Mouse (Mus musculus) activated CD4-positive, CD25-positive, alpha-beta regulatory T cell, adult 4 months (primary cell): ENCODE data around the gene Hadha. TPM values are rescaled to one million over a fixed set of nuclear protein-coding genes. Genes with fewer than 3 reads are reported as not detected.

Experiments used
- ATAC-seq: one replicate; pipeline ENCODE4 v1.8.0; 2017
- polyA plus RNA-seq, 2 experiments: library from polyadenylated mRNA; unstranded; fragments of 100-300 nt; shearing (Covaris generic); gene quantifications; one replicate each; pipeline ENCODE4 v1.2.1; 2017

The Hadha gene
- polyA plus RNA-seq, 2 experiments from 2014 or later: 68.8 to 80.0 TPM

DNA sequence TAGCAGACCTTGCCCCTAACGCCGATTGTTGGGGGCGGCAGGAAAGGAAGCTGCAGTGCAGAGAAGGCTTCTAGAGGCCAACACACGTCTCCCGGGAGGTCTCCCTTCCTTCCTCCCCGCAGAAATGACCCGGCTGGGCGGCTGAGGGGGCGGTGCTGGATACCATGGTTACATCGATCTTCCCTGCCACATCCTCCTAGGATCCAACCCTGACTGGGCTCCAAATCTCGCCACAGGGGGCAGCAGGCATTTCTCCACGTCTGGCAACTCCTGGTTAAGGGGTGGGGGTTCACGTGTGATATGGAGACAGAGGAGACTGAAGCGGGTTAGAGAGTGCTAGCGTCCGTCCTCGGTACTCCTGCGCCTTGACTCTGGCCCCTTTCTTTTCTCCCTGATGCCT, 43.8 kb downstream of the Hadha start:
- no peak for ATAC-seq

DNA sequence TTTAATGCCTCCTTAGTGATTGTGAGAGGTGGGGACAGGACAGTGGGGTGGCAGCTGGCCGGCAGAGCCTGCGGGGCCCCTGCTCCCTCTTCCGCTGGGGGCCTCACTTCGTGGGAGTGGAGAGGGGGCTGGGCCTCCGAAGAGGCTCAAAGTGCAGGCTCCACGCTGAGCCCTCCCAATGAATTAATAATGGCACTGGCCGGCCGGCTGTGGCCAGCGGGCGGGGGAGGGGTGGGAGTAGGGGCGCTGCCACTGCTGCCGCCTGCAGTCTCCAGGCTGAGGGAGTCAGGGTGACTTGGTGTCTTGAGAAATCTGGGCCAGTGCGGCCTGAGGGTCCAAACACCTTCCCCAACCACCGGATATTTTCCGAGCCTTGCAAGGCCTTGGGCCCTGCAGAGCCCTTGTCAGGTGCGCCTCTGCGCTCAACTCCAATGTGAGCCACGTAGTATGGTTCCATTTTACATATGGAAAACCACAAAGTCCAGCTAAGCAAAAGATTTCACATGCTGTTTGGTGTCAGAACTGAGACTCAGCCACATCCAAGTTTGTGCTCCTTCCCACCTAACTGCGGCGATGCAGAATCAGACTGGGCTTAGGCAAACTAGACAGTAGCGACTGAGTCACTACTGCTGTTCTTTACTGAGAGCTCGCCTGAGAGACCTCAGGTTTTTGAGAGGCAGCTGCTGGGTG, 44.4 kb downstream of the Hadha start:
- no peak for ATAC-seq

DNA sequence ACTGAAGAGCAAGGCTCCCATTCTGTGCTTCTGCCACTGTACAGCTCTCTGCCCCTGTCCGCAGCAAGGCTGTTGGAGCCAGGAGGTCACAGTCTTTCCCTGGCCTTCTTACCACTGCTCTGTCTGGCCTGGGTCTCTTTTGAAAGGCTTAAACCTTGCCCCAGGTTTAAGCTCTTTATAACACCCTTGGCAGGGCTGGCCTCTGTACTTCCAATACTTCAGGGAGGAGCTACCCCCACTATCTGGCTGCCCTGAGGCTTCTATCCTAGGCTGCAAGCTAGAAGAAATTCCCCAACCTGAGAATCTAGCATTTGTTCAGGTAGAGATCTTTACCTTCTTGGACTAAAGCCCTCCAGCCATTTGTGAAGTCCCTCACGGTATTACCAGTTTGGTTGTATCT, 45.1 kb downstream of the Hadha start:
- no peak for ATAC-seq

DNA sequence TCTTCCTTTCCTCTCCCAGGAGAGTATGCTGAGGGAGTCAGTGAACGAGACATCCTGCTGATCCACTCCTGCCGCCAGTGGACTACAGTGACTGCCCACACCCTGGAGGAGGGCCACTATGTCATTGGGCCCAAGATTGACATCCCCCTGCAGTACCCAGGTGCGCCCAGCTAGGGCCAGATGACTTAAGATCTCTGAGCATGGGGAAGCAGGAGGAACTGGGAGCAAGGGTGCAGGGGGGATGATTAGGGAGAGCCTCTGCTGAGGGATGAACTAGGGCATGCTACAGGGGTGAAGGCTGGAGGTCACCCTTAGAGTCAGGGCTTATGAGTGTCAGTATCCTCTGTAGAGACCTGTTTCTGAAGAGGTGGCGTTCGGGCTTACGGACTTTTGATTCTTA, 46.7 kb downstream of the Hadha start:
- no peak for ATAC-seq

DNA sequence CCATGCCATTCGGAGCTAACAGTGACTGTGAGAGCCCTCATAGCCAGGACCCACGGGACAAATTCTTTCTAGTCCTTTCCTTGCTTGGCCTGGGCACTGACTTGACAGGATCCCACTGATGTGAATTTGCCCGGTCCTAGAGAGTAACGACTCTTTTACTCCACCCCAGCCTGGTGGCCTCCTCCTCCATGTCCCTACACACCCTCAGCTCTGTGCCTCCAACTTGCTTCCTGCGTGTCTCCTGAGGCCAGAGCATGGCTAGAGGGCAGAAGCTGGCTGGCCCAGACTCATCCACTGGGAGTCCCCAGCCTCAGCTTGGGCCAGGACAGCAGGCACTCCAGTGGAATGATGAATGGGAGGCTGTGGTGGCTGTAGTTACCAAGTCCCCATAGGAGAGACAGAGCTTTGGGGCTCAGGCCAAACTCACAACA, 47.3 kb downstream of the Hadha start:
- no peak for ATAC-seq

DNA sequence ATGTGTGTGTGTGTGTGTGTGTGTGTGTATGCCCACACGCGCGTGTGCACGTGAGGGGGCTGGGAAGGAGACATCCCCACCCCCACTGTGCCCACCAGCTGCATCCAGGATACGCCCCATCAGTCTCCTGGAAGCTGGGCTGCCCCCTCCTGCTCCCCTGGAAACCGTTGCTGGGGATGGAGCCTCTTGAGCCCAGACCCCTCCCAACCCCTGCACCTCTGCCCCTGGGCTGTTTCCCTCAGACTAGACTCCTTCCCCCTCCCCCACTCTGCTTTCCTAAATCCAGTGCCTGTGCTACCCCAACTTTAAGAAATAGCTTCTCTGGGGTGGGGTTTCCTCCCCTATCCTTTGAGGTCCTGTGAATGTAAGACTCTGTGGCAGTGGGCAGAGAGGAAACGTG, 47.8 kb downstream of the Hadha start:
- ATAC-seq: no peak

DNA sequence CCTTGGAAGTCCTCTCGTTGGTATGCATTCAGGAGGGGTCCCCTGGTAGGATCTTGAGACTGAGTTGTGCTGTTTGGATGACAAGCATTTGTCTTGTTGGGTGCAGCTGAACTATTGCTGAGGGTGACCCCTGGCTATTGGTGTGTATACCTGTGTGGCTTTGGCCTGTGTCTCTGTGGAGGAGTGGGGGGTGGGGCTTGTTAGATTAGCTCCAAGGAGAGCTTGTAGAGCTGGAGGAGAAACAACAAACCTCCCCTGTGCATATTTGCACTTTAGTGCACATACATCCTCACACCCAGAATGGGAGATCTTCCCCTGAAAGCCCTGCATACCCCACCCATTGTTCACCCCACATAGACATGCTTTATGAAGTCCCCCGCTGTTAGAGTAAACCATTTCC, 48.2 kb downstream of the Hadha start:
- no peak for ATAC-seq

DNA sequence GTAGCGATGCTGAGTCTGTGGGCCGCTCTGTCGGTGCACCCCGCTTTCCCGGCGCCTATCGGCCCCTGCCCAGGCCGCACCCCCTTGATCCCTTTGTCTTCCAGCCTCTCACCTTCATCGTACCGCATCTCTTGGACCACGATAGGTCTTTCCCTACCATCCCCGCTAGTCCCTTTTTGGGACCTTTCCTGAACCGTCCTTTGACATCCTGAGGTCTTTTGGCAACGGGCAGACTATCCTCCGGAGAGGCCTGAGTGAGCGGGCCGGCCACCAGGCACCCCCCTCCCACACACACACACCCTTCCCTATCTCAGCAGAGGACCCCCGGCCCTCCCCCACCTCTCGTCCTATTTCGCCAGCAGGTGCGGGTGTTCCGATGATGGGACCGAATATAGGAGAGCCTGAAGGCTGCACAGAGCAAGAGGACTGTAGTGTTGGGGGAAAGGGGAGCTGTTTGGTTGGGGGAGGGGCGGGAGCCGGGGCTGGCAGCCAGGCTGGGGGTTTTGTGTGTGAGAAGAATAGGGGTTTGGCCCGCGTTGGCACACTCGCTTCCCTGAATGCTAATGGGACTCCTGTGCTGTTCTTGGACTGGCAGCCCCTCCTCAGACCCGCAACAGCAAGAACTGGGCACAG, 49.2 kb downstream of the Hadha start, which contains the start of gene 3110082J24Rik:
3110082J24Rik (minus strand) TSS at position 419 of the 633 bp plus-strand sequence.
- no peak for ATAC-seq

DNA sequence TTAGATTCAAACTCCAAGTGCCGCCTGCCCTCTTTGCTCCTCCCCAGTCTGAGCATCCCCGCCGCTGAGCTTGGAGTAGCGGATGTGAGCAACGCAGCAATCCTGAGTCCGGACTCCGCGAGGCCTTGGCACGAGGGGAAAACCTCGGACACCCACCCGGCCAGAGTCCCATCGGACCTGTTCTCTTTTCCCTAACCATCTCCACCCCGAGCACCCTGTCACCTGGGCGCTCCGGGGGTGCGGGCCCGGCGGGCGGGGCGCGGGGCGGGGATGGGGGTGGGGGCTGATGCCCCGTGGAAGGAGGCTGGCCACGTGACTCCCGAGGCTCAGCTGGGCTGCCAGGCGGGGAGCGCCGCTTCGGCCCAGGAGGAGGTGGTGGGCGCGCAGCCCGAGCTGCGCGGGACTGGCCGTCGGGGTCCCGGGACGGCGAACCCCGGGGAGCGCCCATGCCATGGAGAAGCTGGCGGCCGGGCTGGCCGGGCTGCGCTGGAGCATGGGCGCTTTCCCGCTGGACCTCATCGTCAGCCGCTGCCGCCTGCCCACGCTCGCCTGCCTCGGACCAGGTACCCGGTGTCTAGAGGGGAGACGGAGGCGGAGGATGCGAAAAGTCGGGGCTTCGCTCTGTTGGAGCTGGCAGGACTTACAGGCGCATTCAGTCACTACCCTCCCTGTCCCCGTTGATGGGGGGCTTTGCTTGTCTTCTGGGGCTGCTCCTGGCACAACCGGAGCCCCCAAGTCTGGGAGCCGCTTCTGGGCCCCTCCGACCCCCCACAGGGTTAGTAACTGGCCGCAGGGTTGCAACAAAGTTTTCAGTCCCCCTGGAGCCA, 49.9 kb downstream of the Hadha start, which contains the start of gene Garem2:
Garem2 (plus strand) TSS at position 321 of the 827 bp plus-strand sequence.
- no peak for ATAC-seq

DNA sequence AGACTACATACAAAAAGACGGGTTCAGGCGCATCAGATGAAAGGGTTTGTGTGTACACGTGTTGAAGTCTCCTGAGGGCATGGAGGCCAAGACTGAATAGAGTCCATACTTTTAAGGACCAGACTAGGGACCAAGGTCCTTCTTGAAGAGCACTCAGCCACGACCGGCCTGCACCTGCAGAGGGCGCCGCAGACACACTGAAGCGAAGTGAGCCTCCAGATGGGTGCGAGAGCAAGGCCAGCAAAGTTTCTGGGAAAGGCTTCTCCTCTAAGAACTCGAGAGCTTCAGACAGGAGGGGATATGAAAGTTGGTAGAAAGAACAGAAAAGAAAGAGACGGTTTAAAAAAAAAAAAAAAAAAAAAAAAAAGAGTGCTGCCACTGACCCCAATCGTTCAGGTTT, 50.6 kb downstream of the Hadha start:
- no peak for ATAC-seq

DNA sequence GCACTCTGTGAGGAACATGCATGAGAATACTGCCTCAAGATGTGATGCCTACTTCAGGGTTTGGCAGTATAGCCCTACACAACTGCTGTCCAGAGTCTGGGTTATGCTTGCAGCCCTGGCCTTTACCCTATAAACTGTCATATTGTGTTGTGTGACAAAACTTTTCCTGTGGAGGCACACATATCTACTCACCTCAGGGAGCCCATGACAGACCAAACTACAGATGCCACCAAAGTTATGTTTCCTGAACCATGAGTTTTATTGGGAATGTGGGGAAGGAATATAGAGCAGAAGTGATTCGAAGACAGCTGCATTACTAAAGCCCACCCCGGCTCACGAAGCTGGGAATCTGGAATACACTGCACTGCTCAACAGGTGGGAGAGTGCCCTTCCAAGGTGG, 51.6 kb downstream of the Hadha start:
- no peak for ATAC-seq

DNA sequence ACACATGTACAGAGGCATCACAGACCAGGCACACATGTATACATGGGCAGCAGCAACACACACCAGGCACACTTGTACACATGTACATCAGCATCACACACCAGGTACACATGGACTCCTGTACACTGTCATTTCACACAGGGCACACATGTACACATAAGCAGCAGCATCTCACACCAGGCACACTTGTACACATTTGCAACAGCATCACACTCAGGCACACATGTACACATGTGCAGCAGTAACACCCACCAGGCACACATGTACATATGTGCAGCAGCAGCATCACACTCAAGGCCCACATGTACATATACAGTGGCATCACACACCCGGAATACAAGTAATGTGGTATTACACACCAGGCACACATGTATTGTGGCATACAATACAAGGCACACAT, 56.7 kb downstream of the Hadha start:
- no peak for ATAC-seq

DNA sequence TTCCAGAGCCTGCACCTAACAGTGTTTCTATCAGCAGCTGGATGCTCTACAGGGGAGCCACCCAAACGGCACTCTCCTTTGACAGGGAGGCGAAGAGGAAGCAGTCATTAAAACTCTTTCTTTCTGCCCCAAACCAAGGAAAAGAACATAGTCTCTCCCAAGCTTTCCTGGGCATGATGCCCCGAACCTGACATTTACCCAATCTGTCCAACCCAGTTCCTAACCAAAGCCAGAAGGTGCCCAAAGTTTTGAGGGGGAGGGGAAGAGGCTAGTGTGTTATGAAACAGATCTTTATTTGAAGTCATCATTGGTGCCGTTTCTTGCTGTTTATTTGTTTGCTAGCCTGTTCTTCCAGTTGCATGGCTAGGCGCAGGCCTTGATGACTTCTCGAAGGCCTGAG, 59.2 kb downstream of the Hadha start:
- ATAC-seq: no peak

DNA sequence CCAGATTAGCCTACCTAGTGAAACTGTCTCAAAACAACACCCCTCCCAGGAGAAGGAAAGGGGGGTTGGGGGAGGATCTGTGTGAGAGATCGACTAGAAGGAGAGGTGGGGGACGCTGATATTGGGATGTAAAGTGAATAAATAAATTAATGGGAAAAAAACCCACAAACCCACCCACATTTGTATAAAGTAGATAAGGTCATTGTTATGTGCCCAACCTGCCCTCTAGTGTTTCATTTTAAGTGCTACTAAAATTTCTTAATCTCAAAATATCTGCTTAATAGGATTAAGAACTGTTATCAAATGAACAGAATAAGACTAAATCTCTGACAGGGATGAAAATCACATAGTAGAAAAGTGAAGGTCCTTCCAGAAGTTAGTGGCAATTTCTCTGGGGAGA, 60.6 kb downstream of the Hadha start:
- no peak for ATAC-seq

DNA sequence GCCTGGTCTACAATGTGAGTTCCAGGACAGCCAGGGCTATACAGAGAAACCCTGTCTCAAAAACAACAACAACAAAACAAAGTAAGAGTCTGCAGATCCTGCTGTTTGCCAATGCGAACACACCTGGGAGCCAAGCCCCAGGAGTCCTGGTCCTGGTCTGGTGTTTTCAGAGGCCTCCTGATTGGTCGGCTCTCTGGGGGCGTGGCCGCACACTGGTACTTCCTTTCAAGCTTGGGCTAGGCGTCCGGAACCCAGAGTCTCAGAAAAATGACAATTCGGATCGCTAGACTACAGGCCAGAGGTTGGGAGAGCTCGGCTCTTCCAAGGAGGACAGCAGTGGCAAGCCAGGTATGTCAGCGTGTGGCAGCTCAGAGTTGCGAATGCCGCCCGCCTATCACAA, 62.3 kb downstream of the Hadha start:
- no peak for ATAC-seq

DNA sequence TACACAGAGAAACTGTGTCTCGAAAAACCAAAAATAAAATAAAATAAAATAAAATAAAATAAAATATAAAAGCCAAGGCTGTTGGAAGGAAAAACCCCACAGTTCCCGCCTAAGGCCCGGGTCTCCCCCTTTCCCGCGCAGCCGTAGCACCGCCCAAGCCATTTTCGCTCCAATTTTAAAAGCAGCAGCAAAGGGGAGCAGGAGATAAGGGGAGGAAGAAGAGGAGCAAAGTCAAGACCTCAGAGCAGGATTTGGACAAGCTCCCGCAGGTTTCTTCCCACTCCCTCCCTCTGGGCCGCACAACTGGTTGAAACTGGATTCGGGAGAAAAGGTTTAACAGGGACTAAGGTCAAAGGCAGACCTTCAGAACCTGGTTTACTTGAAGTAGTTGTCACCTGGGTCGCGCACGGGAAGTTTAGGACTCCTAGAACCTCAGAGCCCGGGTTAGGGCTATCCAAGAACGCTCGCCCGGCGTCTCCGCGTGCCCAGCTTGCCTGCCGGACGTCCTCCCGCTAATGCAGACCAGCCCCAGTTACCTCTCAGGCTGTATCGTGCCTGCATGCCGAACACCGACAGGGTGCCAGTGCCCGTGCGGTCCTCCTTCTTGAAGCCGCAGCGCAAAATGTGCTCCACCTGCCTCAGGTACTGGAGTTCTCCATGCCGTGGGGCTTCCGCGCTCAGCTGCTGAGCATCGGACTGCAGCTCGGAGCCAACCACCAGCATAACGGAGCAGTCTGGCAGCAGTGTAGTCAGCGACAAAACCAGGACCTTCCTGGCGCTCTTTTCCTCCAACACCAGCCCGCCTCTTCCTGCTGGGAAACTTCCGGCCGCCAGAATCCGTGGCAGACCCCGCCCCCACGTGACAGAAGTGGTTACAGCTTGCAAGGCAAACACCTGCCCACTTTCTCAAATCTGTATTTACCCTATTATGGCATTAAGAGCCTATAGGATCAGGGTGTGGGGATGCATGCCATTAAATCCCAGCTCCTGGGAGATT, 81.8 kb downstream of the Hadha start, which contains the start of gene Tyms:
Tyms (minus strand) TSS at position 793 of the 997 bp plus-strand sequence.
- peak; percentile 73 for ATAC-seq

DNA sequence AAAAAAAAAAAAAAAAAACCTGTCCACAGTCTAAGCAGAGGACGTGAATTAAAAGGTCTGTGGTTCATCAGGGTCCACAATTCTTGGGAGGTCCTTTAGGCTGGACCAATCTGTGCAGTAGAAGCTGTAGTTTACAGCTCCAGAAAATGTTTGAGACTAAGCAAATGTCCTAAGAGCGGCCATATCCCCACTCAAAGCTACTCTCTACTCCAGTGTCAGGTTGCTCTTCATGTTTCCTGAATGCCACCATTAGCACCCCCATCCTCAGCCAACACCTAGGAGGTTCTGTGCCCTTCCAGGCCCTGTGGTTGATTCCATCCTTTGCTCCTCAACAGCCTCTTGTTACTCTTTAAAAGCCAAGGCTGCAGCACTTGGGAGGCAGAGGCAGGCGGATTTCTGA, 82.6 kb downstream of the Hadha start:
- no peak for ATAC-seq

DNA sequence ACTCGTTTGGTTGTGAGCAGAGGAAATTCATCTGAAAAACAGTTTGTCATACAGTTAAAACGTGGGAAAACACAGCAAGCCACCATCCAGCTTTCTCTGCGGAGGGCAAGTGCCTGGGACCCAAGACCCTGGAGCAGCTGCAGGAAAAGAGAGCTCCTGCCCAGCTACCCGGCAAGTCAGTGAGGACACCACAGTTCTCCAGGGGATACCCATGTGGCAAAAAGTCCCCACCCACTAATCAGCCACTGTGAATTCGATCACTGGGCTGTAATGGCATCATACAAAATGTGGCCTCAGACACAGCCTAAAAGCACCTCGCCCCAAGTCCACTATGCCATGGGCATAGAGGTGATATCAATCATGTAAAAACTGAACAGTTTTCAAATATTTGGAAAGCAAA, 83.3 kb downstream of the Hadha start:
- no peak for ATAC-seq
